Mouse (Mus musculus) naive thymus-derived CD4-positive, alpha-beta T cell, adult 2 months (primary cell): ENCODE data around the gene Unc45a.

Source experiments
- DNase-seq: peaks from one replicate; pipeline ENCODE4 v3.0.0-alpha.2; 2011; ENCODE audit warnings: low read depth

Unc45a gene

DNA sequence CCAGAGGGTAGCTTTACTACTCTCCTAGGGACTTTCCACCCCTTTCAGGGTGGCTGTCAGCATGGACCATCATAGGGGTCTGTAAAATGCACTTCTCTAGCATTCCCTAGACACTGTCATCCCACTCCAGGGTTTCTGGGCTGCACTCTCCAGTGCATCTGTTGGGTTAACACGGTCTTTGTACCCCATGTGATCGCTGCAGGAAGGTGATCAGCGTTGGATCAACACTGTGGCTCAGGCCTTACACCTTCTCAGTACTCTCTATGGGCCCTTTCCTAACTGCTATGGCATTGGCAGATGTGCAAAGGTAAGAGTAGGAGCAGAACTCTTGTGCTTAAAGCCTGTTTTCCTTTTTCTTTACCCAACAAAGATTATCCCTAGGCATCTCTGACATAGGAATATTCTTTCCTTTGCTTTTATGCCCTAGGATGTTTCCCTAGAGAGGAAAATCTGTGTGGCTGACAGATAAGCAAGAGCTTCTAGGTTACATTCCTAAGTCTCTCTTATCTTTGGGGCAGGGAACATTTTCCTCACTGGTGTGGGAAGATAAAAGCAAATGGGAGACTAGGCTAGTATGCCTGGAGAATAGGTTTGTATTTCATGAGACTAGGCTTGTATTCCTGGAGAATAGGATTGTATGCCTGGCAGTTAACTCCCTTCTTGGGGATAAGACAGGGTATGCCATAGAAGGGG lies 57.4 kb downstream of the Unc45a start:
- no peak for DNase-seq

DNA sequence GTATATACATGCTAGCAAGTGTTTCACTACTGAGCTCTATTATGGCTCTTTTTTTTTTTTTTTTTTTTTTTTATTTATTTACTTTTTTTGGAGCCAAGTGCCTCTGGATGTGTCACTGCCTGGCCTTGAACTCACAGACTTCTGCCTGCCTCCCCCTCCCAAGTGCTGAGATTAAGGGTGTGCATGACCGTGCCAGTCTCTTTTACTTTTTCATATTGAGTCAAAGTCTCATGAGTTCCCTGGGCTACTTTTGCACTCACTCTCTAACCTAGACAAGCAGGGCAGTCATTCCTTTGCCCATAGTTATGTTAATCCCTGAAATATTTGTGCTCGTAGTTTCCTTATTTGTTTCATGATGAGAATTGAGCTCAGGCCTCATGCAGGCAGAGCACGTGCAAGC lies 59.2 kb downstream of the Unc45a start:
- no peak for DNase-seq

- no peak for DNase-seq
Measured at GRCm38 (mm10) chr7:80280998-80281397, 59.8 kb downstream of the Unc45a start.

DNA sequence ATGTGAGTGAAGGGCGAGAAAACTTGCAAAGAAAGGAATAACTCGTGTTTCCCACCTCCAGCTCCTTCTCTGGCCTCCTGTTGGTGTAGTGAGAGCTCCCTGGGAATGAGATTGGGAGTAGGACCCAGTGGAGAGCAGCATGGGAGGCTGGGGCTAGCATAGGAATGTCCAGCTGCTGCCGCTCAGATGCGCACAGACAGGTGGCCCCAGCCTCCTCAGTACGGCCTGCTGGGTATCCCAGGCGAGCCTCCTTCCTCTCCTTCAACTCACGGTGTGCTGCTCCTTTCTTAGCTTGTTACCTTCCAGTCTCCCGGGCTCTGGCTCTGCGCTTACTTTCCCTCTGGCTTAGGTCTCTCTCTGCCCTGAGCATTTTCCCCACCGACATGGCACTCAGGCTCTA lies 60.8 kb downstream of the Unc45a start:
- DNase-seq: no peak

DNA sequence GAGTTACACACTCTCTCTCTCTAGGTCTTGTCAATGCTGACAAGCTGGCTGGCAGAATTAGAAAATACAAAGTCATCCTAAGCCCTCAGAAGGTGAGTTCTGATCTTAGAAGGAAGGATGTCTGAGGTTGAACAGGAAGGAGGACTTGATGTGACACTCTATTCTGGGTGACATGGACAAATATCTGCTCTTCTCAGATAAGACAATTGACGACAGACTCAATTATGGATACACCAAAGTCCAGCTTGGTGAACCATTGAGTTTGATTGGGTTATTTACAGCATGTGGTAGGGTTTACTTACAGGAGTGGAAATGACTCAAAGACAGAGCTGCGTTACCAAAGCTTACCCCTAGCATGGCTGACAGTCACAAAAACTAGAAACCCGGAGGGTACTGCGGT lies 64.4 kb downstream of the Unc45a start:
- no peak for DNase-seq
